Mouse (Mus musculus) left cerebral cortex, adult 2 months (tissue): ENCODE results near the gene Itpkb. TPM values are rescaled to one million over a fixed set of nuclear protein-coding genes. Genes with fewer than 3 reads are reported as not detected.

ENCODE experiments used
- DNase-seq, 2 experiments: peaks; one replicate each; pipeline ENCODE4 v3.0.0; 2021 to 2022; ENCODE audit warnings: low spot score in 2 of 2, mixed read lengths in 1 of 2; ENCODE audit errors: extremely low spot score in 1 of 2
- H3K27ac ChIP-seq: fragments of 200-600 bp; 2 replicates; pipeline ENCODE4 v1.8.1; 2022
- H3K4me3 ChIP-seq: fragments of 200-600 bp; 2 replicates; pipeline ENCODE4 v1.8.1; 2022
- CTCF ChIP-seq: fragments of 200-600 bp; IDR thresholded peaks from 2 replicates; pipeline ENCODE4 v1.8.1; 2022; ENCODE audit warnings: antibody characterized with exemption, mild to moderate bottlenecking, moderate library complexity
- intact Hi-C: fragments of 180-260 bp; cut with DNase I; formaldehyde crosslinking; loops from one replicate; pipeline ENCODE4 v1.15.1; 2025
- total RNA-seq, 2 experiments: library from RNA; stranded (reverse); gene quantifications; 2 replicates each; pipeline ENCODE4 v1.2.3; 2021

The Itpkb gene
- total RNA-seq, 2 experiments from 2014 or later = 17.9 to 18.2 TPM

DNA sequence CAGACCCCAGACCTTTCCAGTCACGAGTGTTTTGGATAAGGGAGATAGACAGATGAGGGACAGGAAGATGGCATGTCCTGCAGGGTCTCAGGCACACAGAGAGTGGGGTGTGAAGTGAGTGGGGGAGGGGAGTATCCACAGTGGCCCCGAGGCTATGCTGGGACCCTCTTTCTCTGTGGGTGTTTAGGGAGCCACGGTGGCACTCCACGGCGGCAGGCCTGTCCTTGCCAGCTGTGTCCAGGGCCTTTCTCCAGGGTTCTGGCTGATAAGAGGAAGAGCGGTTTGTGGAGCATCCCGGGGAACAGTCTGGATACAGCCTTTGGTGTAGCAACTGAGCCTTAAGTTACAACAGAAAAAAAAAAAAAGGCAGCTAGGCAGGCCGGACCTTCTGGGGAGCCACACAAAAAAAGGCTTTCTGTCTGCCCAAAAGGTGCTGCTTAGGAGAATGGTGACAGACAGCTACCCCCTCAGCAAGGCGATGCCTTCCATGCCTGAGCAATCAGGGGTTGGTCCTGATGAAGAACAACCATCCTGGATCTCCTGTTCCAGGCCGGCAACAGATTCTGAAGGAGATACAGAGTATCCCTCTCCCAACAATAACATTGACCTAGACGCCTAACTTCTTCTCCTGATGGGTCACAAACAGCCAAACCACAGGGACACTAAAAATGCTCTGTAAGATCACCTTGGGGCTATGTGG is 76.2 kb downstream of the Itpkb start:
- intact Hi-C loops = loop anchor here (1.0 to 5.0 kb wide), 2 partner anchors 138 to 239 kb away; no protein-coding TSS in a partner anchor
- TF ChIP-seq CTCF = no peak
- H3K27ac ChIP-seq = peak overlapping the region; percentile 69
- H3K4me3 ChIP-seq = no peak overlapping the region
- DNase-seq = no peak

DNA sequence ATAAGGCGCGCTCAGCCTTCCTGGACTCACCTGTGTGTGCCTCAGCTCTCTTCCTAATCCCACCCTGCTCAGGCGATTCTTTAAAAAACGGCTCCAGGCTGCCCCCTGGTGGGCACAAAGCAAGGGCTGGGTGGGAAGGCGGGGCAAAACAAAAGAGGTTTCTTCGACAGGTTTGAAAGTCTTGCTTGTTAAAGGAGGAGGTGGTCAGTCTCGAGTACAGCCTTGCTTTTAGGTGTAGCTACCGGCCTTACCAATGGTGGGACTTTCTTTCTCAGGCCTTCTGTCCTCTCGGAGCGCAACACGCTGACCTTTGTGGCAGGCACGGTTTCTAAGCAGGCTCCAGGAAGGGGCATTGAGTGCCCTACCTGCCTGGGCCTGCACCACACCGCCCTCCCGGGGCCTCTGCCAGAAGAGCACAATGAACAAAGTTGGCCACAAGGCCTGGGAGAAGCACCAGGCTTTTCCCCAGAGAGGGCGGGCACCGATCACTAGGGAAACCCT is 76.9 kb downstream of the Itpkb start:
- intact Hi-C loops = loop anchor here (1.0 to 5.0 kb wide), 2 partner anchors 139 to 240 kb away; no protein-coding TSS in a partner anchor
- Histone ChIP-seq H3K27ac (peak overlapping the region; percentile 69), H3K4me3 (no peak overlapping the region)
- DNase-seq = no peak
- TF ChIP-seq CTCF = peak; percentile 81

DNA sequence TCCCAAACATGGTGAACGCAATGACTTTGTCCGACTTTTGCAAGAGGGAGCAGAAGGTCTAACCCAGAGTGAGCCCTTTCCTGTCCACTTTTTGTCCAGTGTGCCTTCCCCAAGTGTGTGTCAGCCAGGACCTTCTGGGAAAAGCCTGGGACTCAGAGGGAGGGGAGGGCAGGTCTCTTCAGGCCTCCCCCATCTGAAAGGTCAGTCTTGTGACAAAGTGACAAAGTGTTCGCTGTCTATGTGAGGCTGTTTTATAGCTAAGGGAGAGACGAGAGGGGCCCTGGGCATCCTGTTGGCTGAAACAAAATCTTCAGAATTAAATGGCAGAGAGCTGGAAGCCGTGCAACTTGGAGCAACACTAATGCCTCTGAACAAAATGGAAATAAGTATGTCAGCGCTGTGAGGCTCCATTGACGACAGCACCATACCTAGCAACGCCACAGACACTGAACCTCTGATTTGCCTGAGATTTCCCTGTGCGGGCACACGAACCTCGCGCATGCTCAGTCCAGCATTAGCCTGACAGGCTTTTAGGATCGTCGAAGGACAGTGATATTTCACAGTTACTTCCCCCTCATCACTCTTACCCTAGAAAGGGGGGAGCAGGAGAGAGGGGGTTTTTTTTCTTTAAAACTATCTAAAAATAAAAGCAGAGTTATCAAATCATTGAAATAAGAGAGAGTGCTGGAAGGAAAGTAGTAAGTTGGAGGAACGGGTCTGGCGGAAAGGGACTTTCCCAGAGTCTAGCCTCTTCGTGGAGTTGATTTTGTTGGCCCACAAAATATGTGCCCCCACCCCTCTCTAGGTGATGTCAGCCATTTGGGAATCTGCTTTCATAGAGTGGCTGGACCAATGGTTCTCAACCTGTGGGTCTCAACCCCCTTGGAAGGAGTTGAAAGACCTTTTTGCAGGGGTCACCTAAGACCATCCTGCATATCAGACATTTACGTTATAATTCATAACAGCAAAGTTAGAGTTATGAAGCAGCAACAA is 77.7 kb downstream of the Itpkb start:
- no peak for DNase-seq
- Histone ChIP-seq H3K27ac (peak overlapping the region; percentile 69; the same call in 1 of the 2 replicates), H3K4me3 (no peak overlapping the region)
- no peak for TF ChIP-seq CTCF
- intact Hi-C loops = loop anchor here (1.0 to 5.0 kb wide), 2 partner anchors 140 to 241 kb away; no protein-coding TSS in a partner anchor

DNA sequence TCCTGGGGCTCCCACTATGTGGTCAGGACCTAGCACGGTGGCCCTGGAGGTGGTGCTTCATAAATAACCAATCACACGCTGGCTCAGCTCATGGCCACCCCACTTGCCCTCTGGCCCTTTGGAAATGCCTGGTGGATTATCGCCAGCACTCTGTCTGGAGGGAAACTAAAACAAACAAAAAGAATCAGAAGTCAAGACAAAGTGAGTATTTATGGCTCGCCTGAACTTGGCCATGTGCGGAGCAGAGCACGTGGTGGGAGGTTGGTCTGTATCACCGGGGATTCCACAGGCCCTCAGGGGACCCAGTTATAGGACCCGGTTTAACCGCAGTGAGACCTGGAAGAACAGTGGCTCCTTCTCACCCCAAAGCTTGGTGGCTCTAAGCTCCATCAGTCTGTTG is 78.5 kb downstream of the Itpkb start:
- DNase-seq = no peak
- no peak for TF ChIP-seq CTCF
- intact Hi-C loops = loop anchor here (5.0 kb wide), 1 partner anchor 242 kb away; no protein-coding TSS in a partner anchor
- Histone ChIP-seq H3K4me3 (no peak overlapping the region), H3K27ac (peak overlapping the region; percentile 51; the same call in 1 of the 2 replicates)

DNA sequence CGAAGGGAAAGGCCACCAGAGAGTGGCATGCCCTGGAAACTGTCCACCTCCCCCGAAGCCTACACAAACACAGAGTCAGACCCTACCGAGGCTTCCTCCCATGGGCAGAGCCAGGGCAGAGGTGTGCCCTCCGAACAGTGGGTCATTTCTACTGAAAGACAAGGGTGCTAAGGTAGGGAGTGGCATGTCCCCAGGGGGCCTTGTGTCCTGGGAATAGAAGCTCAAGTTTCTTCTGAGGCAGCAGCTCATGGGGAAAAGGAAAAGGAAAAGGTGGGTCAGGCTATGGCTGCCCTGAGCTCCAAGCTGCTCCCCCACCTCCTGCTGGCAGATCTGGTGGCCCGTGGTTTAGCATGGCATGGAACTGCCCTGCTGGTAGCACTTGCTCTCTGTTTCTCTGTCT is 79.5 kb downstream of the Itpkb start:
- no peak for DNase-seq
- no peak for TF ChIP-seq CTCF
- H3K27ac ChIP-seq = peak overlapping the region; percentile 51; the same call in 1 of the 2 replicates
- intact Hi-C loops = loop anchor here (5.0 kb wide), 1 partner anchor 242 kb away; no protein-coding TSS in a partner anchor
- H3K4me3 ChIP-seq = no peak overlapping the region

DNA sequence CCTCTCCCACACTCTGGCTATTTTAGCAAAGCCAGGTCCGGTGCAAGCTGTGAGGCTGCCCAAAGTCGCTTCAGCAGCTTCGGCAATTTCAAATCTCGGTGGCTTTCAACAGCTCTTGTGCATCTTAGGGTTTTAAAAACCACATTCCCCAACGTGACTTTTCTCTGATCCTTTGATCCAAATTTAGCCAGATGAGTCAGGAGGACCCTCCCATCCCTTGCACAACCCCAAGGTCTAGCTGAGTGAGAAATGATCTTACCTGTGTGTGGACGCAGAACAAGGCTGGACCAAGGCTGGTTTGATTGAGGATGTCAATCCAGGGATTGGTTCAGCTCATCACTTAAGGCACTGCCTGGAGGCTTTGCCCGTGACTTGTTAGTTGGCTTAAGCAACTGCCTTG is 80.0 kb downstream of the Itpkb start:
- intact Hi-C loops = no loop called here
- Histone ChIP-seq H3K4me3 (no peak overlapping the region), H3K27ac (no peak overlapping the region)
- DNase-seq = no peak
- no peak for TF ChIP-seq CTCF

DNA sequence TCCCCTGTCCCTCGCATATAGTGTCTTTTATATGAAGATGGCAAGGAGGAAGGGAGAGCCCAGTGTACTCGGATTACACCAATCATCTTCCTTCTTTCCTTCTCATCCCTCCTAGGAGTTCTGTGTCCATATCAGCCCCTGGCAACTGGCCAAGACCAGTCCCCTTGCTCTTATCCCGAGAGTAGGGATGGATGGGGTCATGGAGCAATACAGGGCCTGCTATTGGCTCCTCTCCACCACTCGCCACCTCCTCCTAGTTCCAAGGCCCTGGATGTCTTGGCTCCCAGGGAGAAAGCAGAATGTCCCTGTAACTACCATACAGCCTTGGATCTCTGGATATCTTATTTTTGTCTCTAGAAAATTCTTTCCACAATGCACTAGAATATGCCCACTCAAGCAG is 84.8 kb downstream of the Itpkb start:
- intact Hi-C loops = no loop called here
- H3K27ac ChIP-seq = no peak overlapping the region
- H3K4me3 ChIP-seq = no peak overlapping the region
- DNase-seq = no peak
- no peak for TF ChIP-seq CTCF

DNA sequence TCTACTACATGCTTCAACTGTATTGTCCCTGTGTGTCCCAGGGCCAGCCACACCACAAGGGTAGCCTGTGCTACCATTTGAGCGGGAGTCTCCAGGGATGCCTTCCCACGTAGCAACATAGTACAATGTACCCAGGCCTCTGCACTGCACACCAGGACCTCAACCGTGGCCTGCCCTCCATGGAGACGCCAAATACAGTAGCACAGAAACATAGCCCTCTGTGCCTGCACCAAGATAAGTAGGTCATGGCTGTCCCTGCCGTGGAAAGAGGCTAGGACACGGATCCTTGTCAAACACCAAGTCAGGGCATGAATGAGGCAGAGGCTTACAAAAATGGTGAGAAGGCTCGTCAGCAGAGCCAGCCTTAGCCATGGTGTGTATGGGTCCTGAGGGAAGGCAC is 85.6 kb downstream of the Itpkb start:
- TF ChIP-seq CTCF = no peak
- no peak overlapping the region for H3K4me3 ChIP-seq
- no peak for DNase-seq
- H3K27ac ChIP-seq = no peak overlapping the region
- intact Hi-C loops = no loop called here

DNA sequence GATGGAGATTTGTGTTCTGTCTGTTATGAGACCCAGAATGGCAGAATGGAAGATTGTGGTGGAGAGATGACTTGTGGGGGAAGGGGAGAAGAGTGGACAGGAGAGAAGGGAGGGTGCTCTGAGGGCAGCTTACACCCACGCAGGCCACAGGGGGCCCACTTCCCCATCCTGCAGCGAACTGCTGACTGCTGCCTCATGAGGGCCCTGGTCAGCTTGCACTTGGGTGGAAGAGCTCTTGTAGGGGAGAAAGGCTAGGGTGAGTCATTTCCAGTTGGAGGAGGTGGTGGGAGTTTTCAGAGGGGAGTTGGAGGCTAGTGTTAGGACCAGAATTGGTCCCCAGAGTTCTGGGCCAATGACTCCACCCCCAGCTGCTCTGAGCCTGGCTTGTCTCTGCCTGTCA is 86.8 kb downstream of the Itpkb start:
- Histone ChIP-seq H3K27ac (no peak overlapping the region), H3K4me3 (no peak overlapping the region)
- TF ChIP-seq CTCF = no peak
- no peak for DNase-seq
- intact Hi-C loops = no loop called here

DNA sequence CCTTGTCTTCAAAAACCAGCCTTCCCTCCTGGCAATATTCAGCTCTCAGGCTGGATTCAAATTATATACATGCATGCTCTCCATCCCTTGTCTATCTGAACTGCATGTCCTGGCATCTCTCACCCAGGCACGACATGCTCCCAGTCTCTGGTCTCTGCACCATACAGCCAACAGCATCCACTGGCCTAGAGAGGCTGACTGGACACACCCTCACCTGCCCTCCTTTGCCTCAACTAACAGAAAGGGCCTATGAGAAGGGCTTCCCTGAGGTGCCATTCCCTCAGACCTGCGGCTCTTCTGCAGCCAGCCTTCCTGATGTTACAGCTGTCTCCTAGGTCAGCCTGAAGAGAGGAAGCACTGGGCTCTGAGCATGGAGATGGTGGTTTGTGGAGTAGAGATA is 88.8 kb downstream of the Itpkb start:
- TF ChIP-seq CTCF = no peak
- intact Hi-C loops = no loop called here
- no peak overlapping the region for H3K27ac ChIP-seq
- H3K4me3 ChIP-seq = no peak overlapping the region
- DNase-seq = no peak

DNA sequence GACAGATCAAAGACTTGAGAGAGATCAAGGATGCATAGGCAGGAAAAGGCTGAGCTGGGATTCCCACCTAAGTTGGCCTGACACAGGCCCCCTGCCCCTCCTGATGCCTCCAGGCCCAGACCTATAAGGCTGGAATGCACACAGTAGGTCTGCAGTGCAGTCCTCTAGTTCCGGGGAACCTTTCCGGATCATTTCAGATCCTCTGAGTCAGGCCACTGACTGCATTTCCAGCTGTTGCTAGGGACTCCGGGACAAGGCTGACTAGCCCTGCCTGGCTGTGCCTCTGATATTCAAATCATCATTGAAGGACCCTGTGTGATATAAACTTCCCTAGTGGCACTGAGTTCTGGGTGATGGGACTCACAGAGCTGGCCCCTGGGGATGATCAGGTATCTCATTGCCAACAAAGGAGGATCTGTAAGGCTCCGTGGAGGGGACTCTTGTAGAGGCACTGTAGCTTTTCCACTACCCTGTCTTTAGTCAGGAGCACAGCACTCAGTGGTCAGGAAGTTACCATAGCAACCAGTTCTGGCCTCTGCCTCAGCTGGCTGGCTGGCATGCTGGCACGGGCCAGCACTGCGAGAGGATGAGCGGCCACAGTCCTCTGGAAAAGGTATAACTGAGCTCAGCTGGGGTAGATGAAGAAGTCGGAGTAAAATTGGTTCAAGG is 90.3 kb downstream of the Itpkb start:
- no peak for DNase-seq
- Histone ChIP-seq H3K4me3 (peak overlapping the region; percentile 8; the same call in 1 of the 2 replicates), H3K27ac (peak overlapping the region; percentile 65; the same call in 1 of the 2 replicates)
- intact Hi-C loops = no loop called here
- TF ChIP-seq CTCF = no peak; the same call in 1 of the 2 replicates
